Mouse (Mus musculus): ENCODE results near the gene Ccdc162.

DNA sequence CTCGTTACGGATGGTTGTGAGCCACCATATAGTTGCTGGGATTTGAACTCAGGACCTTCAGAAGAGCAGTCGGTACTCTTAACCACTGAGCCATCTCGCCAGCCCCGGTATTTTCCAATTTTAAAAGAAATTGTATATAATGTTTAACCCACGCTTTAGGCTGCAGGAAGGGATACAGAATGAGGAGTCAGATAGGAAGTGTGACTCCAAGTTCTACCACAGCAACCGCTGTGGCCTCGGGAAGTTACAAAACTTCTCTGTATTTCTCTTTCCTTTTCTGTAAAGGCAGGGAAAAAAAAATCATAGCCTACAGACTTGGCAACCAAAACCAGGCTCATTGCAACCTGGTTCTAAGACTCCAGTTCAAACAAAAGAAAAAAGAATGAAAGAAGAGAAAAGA is 122.0 kb downstream of the Ccdc162 start:
- TF ChIP-seq CTCF (IDR thresholded peaks at IDR 0.05; ENCODE audit: low read depth) (no peak), EP300 (IDR thresholded peaks at IDR 0.05; ENCODE audit: low read depth) (no peak)

Measured in heart, postnatal 0 days (tissue).